Mouse (Mus musculus): ENCODE data around the gene Rps18. TPM values are rescaled to one million over a fixed set of nuclear protein-coding genes. Genes with fewer than 3 reads are reported as not detected.
A peak's percentile ranks its signal among the peaks of the same experiment; 100 is the strongest.
"Not testable (repeated sequence)": the region's sequence is repeated elsewhere in the genome, so short reads cannot be mapped to it uniquely, and the experiment has no call there.

Rps18 gene
- total RNA-seq, 2 experiments from 2014 or later, result 319 to 336 TPM

DNA sequence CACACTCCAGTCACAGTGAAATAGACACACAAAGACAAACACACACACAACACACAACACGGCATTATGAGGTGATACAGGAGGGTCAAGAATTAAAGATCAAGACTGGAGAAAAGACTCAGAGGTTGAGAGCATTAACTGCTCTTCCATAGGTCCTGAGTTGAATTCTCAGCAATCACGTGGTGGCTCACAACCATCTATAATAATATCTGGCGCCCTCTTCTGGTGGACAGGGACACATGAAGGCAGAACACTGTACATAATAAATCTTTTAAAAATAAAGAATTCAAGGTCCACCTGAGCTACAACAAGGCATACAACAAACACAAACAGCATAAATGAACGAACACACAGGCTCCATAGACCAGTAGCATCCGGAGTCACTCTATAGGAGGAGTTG, 13.1 kb upstream of the Rps18 start:
- DNase-seq (ENCODE audit: low spot score in 2 of 2), result no peak

GRCm38 (mm10) chr17:33968489-33968888, 12.7 kb upstream of the Rps18 start:
- DNase-seq (ENCODE audit: low spot score in 2 of 2), result peak in 1 of 2 experiments; percentile 84

DNA sequence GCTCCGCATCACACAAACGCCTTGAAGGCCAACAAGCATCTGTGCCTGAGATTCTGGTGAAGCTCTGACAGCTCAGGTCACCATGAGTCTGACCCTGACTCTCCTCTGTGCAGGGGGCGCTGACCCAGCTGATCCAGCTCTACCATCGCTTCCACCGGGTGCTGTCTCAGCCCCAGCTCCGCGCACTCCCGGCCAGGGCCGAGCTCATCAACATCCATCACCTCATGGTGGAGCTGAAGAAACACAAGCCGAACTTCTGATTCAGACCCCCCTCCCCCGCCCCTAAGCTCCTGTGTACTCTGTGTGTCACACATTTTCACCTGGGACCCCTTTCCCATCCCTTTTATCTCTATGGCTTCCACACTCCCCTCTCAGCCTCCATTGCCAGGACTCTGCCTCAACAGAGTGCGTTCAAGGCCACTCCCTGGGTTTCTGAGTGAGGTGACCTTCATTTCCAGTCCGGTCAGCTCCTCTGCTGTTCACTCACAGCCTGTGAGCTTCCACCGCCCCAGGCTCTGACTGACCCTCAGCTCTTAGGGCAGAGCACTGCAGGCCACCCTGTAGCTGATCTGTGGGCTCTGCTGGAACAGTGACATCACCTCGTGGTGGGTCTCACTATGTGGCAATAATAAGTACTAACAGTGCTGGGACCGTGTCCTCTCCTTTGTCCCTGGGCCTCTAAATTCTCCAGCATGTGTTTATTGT, 10.2 kb upstream of the Rps18 start:
- DNase-seq (ENCODE audit: low spot score in 2 of 2), result no peak

GRCm38 (mm10) chr17:33965082-33965845, 9.5 kb upstream of the Rps18 start:
- DNase-seq (ENCODE audit: low spot score in 2 of 2), result no peak

DNA sequence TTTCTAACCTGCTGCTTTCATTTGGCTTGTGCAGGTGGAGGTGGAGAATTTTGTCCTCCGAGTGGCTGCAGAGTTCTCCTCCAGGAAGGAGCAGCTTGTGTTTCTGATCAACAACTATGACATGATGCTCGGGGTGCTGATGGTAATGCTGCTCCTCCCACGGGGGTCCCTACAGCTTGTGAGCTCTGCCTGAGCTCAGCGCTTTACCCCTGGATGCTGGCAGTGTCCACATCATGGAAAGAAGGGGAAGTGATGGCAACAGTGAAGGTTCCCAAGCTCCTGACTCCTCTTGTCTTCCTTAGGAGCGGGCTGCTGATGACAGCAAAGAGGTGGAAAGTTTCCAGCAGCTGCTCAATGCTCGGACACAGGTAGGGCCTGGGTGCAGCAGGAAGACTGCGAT, 7.1 kb upstream of the Rps18 start:
- DNase-seq (ENCODE audit: low spot score in 2 of 2), result no peak

DNA sequence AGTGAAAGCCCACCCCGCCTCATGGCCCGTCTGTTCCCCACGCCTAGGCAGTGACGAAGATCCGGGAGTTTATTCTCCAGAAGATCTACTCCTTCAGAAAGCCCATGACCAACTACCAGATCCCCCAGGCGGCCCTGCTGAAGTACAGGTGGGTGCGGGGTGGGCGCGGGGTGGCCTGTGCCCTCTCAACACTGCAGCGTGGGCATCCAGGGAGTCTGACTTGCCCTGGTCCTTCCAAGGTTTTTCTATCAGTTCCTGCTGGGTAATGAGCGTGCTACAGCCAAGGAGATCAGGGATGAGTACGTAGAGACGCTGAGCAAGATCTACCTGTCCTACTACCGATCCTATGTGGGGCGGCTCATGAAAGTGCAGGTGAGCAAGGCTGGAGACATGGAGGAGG, 4.1 kb upstream of the Rps18 start:
- no peak for DNase-seq (ENCODE audit: low spot score in 2 of 2)

GRCm38 (mm10) chr17:33959135-33959534, 3.3 kb upstream of the Rps18 start:
- no peak for DNase-seq (ENCODE audit: low spot score in 2 of 2)

DNA sequence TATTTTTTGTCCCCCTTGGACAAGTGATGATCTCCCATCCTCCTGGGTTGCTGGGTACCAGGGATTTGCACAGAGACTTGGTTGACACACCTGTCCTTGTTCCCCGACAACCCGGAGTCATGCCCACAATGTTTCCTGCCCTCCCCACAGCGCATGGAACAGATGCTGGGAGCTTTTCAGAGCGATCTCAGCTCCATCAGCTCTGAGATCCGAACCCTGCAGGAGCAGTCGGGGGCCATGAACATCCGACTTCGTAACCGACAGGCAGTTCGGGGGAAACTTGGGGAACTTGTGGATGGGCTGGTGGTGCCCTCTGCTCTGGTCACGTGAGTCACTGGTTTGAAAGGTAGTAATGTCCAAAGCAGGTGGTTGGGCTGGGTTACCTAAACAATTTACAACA, 2.6 kb upstream of the Rps18 start:
- DNase-seq (ENCODE audit: low spot score in 2 of 2), result no peak

DNA sequence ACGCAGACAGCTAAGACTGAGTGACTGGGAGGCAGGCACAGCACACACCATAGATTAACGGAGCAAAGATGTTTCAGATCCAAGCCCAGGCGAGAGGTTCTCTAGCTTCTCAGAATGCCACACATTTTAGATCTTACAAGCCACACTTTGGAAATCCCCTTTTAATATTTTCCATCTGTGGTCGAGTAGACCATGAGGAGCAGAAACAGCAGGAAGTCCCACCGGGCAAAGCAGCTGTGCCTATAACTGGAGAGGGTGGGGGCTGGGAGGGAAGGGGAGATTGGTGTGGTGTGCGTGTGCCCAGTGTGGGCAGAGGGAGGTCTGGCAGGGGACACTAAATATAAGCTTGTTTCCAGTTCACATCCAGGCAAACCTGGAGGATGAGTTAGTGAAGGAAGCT, 1.7 kb upstream of the Rps18 start:
- DNase-seq (ENCODE audit: low spot score in 2 of 2), result no peak

DNA sequence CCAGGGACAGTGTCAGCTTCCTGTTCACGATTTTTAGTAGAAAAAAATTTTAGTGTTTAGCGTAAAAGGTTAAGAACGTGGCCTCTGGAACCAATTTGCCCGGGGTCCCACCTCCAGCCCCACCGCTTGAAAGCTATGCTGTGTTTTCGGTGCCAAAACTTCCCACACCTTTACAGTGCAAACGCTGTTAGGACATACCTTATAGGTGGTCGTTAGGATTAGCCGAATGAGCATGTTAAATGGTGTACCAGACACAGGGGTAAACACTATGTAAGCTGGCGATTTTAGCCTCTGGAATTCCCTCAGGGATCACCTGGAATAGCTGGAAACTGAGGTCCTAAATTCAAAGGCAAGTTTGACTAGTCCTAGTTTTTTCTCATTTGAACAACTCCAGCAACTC, 535 bp upstream of the Rps18 start:
- no peak for DNase-seq (ENCODE audit: low spot score in 2 of 2)

DNA sequence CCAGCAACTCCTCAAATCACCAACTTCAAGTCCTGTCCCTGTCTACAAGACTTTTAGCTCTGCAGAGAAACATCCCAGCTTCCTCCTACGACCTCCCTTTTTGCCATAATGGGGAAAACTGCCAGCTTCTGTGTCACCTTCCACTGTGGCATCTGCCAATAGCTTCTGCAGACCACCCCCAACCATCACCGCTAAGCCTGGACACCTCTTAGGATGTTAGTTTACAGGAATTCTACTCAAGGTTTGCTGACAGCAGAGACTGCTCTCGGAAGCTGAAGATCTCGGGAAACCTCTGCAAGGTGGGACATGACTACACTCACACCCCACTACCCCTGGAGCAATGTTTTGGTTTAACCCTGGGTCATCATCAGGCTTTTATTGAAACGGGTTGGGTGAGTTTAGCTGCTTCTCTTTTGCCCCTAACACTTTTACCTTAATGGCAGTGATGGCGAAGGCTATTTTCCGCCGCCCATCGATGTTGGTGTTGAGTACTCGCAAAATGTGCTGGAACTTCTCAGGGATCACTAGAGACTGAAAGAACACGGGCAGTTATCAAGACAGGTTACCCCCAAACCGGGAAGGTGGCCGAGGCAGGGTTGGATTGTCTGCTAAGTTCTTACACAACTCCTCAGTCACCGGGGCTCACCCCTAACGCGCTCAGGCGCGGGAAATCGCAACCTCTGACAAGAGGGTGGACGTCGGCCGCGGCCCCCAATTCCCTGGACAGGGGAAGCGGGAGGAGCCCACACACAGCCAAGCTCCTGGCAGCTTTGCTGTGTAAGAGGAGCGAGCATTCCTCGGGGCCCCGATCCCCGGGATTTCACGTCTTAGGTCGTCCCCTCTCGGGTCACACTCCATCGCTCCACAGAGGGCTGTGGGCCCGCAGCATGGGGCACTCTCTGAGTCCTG, 901 bp downstream of the Rps18 start:
- no peak for DNase-seq (ENCODE audit: low spot score in 2 of 2)

DNA sequence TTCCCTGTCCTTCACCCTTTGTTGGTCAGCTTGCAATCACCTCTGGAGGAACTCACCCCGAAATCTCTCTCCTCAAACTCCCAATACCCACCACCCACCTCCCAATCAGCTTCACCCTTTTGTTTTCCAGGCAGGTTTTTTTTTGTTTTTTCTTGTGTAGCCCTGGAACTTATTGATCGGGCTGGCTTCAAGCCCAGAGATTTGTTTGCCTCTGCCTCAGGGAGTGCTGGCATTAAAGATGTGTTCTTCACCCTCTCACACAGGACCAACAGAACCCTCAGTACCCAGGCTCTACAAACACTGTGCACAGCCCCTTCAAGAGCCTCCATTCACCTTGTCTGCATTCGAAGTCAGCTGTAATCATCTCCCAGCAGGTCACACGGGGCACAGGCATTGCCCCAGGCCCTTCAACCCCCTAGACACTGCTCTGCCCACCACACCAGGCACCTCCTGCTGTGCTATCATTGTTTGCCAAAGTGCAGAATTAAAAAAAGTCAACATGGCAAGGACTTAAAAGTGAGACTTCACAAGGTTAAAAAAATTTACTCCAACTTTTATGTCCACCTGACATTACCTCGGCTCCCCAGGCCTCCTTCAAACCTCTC, 1.7 kb downstream of the Rps18 start:
- no peak for DNase-seq (ENCODE audit: low spot score in 2 of 2)

GRCm38 (mm10) chr17:33953310-33953709, 2.5 kb downstream of the Rps18 start:
- DNase-seq (ENCODE audit: low spot score in 2 of 2), result no peak

GRCm38 (mm10) chr17:33952879-33953278, 2.9 kb downstream of the Rps18 start:
- no peak for DNase-seq (ENCODE audit: low spot score in 2 of 2)

DNA sequence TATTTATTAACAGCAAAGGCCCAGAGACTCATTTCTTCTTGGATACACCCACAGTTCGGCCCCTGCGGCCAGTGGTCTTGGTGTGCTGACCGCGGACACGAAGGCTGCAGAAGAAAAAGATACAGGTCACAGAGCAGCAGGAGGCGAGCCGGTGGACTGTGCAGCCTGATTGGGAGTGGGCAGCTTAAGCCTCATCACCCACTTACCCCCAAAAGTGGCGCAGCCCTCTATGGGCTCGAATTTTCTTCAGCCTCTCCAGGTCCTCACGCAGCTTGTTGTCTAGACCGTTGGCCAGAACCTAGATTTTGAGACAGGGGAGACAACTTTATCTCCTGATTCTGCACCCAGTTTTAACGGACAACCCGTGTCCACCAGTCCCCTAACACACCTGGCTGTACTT, 3.8 kb downstream of the Rps18 start:
- DNase-seq (ENCODE audit: low spot score in 2 of 2), result not testable (repeated sequence)

DNA sequence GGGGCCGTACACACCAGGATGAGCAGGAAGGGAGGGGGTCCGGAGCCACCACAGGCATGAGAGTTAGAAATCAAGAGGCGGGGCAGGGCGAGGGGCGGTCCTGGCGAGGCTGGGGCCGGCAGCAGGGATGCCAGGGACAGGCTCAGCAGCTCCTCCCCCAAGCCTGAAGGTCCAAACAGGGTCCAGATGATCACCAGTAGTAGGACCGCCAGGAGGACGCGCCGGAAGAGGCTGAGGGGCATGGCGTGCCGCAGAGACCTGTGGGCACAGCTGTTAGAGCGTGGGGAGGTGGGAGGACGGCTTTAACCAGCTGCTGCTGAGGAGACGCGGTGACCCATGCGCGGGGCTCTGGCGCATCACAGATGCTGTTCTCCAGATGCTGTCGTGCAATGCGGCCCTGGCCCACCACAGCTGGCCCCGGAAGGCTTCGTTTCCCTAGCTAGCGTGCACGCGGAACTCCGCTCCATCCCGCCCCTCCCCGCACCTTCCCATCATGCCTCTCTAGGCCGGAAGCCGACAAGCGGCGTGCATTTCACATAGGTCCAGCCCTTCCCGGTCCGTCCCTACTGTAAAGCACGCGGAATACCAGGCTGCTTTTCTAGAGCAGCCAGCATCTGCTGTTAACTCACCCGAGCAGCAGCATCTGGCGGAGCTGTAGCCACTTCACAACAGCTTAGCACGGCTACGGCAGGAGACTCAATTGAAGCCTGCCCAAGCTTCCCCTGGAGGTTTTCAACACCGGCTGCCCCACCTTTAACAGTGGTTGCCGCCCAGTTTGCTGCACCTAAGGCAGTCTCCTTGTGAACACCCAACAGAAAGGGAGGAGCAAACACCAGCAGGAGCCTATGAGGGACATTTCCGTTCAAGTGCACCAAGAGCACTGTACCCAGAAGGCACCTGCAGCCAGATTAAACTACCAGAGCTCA, 4.5 kb downstream of the Rps18 start, which contains the start of gene B3galt4:
Gene B3galt4, minus strand, starts transcription at position 468 of the 926 bp plus-strand sequence.
- peak; percentile 70 to 82 for DNase-seq (ENCODE audit: low spot score in 2 of 2)

- no peak for DNase-seq (ENCODE audit: low spot score in 2 of 2)
These were observed 5.6 kb downstream of the Rps18 start for GRCm38 (mm10) chr17:33950131-33950625.

DNA sequence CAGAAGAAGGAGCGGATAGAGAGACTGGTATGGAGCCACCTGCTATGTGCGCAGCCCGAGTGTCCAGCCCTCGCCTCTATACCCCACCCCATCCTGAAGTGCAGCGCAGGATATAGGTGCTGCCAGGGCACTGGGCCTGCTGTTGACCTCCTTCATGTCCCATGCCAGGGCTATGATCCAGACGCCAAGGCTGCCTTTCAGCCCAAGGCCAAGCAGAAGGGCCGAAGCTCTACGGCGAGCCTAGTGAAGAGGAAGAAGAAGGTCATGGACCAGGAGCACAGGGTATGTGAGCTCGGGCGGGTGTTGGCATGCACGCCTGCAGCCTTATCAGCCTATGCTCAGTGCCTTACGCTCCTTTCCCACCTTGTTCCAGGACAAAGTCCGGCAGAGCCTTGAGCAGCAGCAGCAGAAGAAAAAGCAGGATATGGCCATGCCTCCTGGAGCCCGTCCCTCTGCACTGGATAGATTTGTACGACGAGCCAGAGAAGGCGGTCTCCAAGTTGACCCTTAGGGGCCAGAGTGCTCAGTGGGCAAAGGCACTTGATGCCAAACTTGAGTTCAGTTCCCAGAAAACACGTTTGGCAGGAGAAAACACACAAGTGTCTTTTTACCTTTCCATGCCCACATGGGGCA, 6.8 kb downstream of the Rps18 start:
- no peak for DNase-seq (ENCODE audit: low spot score in 2 of 2)

DNA sequence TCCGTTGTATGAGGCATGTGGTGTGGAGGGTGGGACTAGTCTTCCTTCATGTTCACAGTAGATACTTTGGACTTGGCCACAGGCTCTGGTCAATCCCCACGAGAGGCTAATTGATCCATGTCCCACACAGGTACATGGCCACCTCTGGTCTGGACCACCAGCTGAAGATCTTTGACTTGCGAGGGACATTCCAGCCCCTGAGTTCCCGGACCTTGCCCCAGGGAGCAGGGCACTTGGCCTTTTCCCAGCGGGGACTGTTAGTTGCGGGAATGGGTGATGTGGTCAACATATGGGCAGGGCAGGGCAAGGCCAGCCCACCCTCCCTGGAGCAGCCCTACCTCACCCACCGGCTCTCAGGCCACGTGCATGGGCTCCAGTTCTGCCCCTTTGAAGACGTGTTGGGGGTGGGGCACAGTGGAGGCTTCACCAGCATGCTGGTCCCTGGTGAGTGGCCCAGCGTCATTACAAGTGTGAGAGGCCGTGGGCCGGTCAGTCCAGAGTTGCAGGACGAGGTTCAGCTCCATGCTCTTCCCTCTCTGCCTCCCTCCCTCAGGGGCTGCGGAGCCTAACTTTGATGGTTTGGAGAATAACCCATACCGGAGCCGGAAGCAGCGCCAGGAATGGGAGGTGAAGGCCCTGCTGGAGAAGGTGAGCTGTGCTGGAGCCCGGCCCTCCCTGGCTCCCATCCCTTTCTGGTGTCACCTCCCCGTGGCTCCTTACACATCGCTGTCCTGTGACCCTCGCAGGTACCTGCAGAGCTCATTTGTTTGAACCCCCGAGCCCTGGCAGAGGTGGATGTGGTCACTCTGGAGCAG, 7.5 kb downstream of the Rps18 start:
- no peak for DNase-seq (ENCODE audit: low spot score in 2 of 2)

All from layer of hippocampus, adult 18-20 months (tissue).